Comparison of ENCODE assay signal across 8 mouse cellular contexts in the genomic region with DNA sequence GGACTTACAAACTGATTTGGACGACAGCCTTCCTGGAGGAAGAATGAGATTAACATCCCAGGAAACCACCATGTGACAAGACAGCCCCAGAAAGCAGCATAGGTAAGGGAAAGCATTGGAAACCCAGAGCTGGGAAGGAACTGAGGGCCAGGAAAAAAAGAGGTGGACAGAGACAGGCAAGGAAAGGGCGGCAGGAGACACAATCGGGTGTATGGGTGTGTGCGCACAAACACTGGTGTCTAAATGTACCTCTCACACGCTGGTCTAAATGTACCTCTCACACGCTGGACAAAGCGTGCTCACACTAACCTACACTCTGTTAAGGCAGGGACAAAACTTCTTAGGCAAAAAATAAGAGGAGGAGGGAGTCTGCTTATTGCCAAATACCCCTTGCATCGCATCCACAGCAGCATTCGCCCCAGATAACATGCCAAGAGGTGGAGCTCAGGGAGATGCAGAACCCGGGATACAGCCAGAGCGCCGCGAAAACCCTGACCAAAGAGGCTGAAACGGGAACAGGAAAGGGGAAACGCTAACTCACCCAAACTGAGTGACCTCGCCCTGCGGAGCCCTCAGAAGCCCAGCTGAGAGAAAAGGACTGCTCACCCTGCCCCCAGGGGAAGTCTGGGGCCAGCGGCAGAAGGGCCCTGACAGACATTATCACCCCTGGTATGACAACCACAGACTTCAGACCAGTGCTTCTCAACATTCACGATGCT. TPM values are rescaled to one million over a fixed set of nuclear protein-coding genes. Genes with fewer than 3 reads are reported as not detected.
DNase-seq lines count a peak whose midpoint lies in the region; ATAC-seq and TF ChIP-seq lines count a peak whose summit lies in the region.

No protein-coding gene starts in this region.

- no peaks in the 10 kb centered on the region for H3K9me3 ChIP-seq in heart, embryonic 12.5 days (replicated peaks)
- H3K9me3 ChIP-seq in liver, embryonic 11.5 days (ENCODE audit: control insufficient read depth, low read length), result no peaks in the 10 kb centered on the region
- H3K9me3 ChIP-seq in neural tube, embryonic 15.5 days (replicated peaks), result no peaks in the 10 kb centered on the region

- no peaks in the 10 kb centered on the region for H3K27me3 ChIP-seq in heart, embryonic 12.5 days (replicated peaks)
- H3K27me3 ChIP-seq in liver, embryonic 11.5 days (replicated peaks; ENCODE audit: control insufficient read depth, insufficient read depth, low read length), result no peaks in the 10 kb centered on the region
- H3K27me3 ChIP-seq in neural tube, embryonic 15.5 days (replicated peaks), result no peaks in the 10 kb centered on the region

- DNase-seq in kidney, adult 11 months, result peak; percentile 50
- DNase-seq in kidney, postnatal 14 days, result no peak
- no peak for DNase-seq in liver, embryonic 11.5 days (ENCODE audit: low spot score)
- DNase-seq in right cerebral cortex, postnatal 25 days, result no peak
- DNase-seq in gastrocnemius, postnatal 36 days, result no peak

- intact Hi-C loops in gastrocnemius, postnatal 36 days (cut with DNase I), result no loop called here

- TF ChIP-seq CTCF in bone marrow macrophage, adult 2 months (IDR thresholded peaks at IDR 0.05; ENCODE audit: low read depth, low read length), result no peak

- peaks cover 7% of the 10 kb centered on the region for H3K4me1 ChIP-seq in bone marrow macrophage, adult 2 months (ENCODE audit: control insufficient read depth, insufficient read depth, low read length)
- H3K4me1 ChIP-seq in heart, embryonic 12.5 days (replicated peaks), result peaks cover 48% of the 10 kb centered on the region
- H3K4me1 ChIP-seq in liver, embryonic 11.5 days (replicated peaks; ENCODE audit: control insufficient read depth, insufficient read depth, low read length), result peaks cover 38% of the 10 kb centered on the region
- peaks cover 55% of the 10 kb centered on the region for H3K4me1 ChIP-seq in neural tube, embryonic 15.5 days

- no peak for ATAC-seq in heart, embryonic 12.5 days (ENCODE audit: insufficient number of reproducible peaks, low FRiP score)
- no peak for ATAC-seq in liver, embryonic 11.5 days (replicated peaks; ENCODE audit: low FRiP score)
- no peak for ATAC-seq in neural tube, embryonic 15.5 days (ENCODE audit: low FRiP score)

- H3K9ac ChIP-seq in heart, embryonic 12.5 days, result peak overlapping the region; percentile 33
- H3K9ac ChIP-seq in liver, embryonic 11.5 days (ENCODE audit: low read depth, low read length), result peak overlapping the region; percentile 95
- peak overlapping the region; percentile 40 for H3K9ac ChIP-seq in neural tube, embryonic 15.5 days (replicated peaks)

- H3K4me2 ChIP-seq in heart, embryonic 12.5 days, result peak overlapping the region; percentile 92
- H3K4me2 ChIP-seq in liver, embryonic 11.5 days, result peak overlapping the region; percentile 95
- peak overlapping the region; percentile 82 for H3K4me2 ChIP-seq in neural tube, embryonic 15.5 days

- WGBS in heart, embryonic 12.5 days, result 77% methylated on average over 19 of the region's 19 CpGs
- WGBS in liver, embryonic 11.5 days, result 58% methylated on average over 19 of the region's 19 CpGs
- 85% methylated on average over 19 of the region's 19 CpGs for WGBS in neural tube, embryonic 15.5 days

- H3K27ac ChIP-seq in bone marrow macrophage, adult 2 months (ENCODE audit: insufficient read depth, low read depth, low read length), result peak overlapping the region; percentile 97
- H3K27ac ChIP-seq in heart, embryonic 12.5 days (ENCODE audit: poor library complexity, severe bottlenecking), result peak overlapping the region; percentile 34; the same call in 1 of the 2 replicates
- H3K27ac ChIP-seq in liver, embryonic 11.5 days (ENCODE audit: low read depth, low read length), result peak overlapping the region; percentile 53
- peak overlapping the region; percentile 76 for H3K27ac ChIP-seq in neural tube, embryonic 15.5 days (replicated peaks)

- no peak for TF ChIP-seq POLR2A in bone marrow macrophage, adult 2 months (IDR thresholded peaks at IDR 0.05; ENCODE audit: borderline replicate concordance, low read depth, low read length)

- peak overlapping the region; percentile 99 for H3K4me3 ChIP-seq in bone marrow macrophage, adult 2 months (ENCODE audit: insufficient read depth, low read length)
- H3K4me3 ChIP-seq in heart, embryonic 12.5 days, result peak overlapping the region; percentile 95
- peak overlapping the region; percentile 71 for H3K4me3 ChIP-seq in liver, embryonic 11.5 days (ENCODE audit: low read depth, low read length)
- peak overlapping the region; percentile 79 for H3K4me3 ChIP-seq in neural tube, embryonic 15.5 days (replicated peaks)

- H3K36me3 ChIP-seq in heart, embryonic 12.5 days, result peaks cover 48% of the 10 kb centered on the region
- H3K36me3 ChIP-seq in liver, embryonic 11.5 days (ENCODE audit: control insufficient read depth, insufficient read depth, low read length), result peaks cover 41% of the 10 kb centered on the region
- H3K36me3 ChIP-seq in neural tube, embryonic 15.5 days, result peaks cover 43% of the 10 kb centered on the region

RNA-seq across cellular contexts. Expression of a gene that starts 0.6 kb away (rescaled TPM):
- polyA plus RNA-seq in bone marrow macrophage, adult 2 months (2012; ENCODE audit: insufficient read depth, insufficient read length, missing spikeins), result 802 and 833 TPM in 2 replicates
- 603 and 625 TPM in 2 replicates for polyA plus RNA-seq in heart, embryonic 12.5 days (2016; fragmentation: Nextera tagmentation; extraction: Ambion mirVana)
- 1,405 and 1,469 TPM in 2 replicates for polyA plus RNA-seq in liver, embryonic 11.5 days (2014; fragmentation: Nextera tagmentation; extraction: Ambion mirVana)
- 573 and 682 TPM in 2 replicates for polyA plus RNA-seq in neural tube, embryonic 15.5 days (2015; fragmentation: Nextera tagmentation; extraction: Ambion mirVana)
- 100 to 1,000 TPM; 396 to 453 TPM for total RNA-seq in gastrocnemius, postnatal 36 days (2021)

RNA-seq across cellular contexts. Expression of a gene that starts 1.9 kb away (rescaled TPM):
- polyA plus RNA-seq in bone marrow macrophage, adult 2 months (2012; ENCODE audit: insufficient read depth, insufficient read length, missing spikeins), result 51.2 and 56.1 TPM in 2 replicates
- polyA plus RNA-seq in heart, embryonic 12.5 days (2016; fragmentation: Nextera tagmentation; extraction: Ambion mirVana), result 18.5 and 20.0 TPM in 2 replicates
- 24.2 and 25.6 TPM in 2 replicates for polyA plus RNA-seq in liver, embryonic 11.5 days (2014; fragmentation: Nextera tagmentation; extraction: Ambion mirVana)
- 23.0 and 25.7 TPM in 2 replicates for polyA plus RNA-seq in neural tube, embryonic 15.5 days (2015; fragmentation: Nextera tagmentation; extraction: Ambion mirVana)
- 10 to 100 TPM; 12.2 to 12.7 TPM for total RNA-seq in gastrocnemius, postnatal 36 days (2021)

RNA-seq across cellular contexts. Expression of a gene that starts 5.1 kb away (rescaled TPM):
- polyA plus RNA-seq in bone marrow macrophage, adult 2 months (2012; ENCODE audit: insufficient read depth, insufficient read length, missing spikeins), result not detected in 2 replicates
- polyA plus RNA-seq in heart, embryonic 12.5 days (2016; fragmentation: Nextera tagmentation; extraction: Ambion mirVana), result 0.29 and 0.33 TPM in 2 replicates
- polyA plus RNA-seq in liver, embryonic 11.5 days (2014; fragmentation: Nextera tagmentation; extraction: Ambion mirVana), result 0.77 and 1.1 TPM in 2 replicates
- polyA plus RNA-seq in neural tube, embryonic 15.5 days (2015; fragmentation: Nextera tagmentation; extraction: Ambion mirVana), result 0.50 and 1.5 TPM in 2 replicates
- total RNA-seq in gastrocnemius, postnatal 36 days (2021), result under 1 TPM in 1 of 2 experiments, not detected in 1; 0.10 TPM

RNA-seq across cellular contexts. Expression of a gene that starts 9.7 kb away (rescaled TPM):
- polyA plus RNA-seq in bone marrow macrophage, adult 2 months (2012; ENCODE audit: insufficient read depth, insufficient read length, missing spikeins), result not detected in 2 replicates
- polyA plus RNA-seq in heart, embryonic 12.5 days (2016; fragmentation: Nextera tagmentation; extraction: Ambion mirVana), result not detected in 2 replicates
- polyA plus RNA-seq in liver, embryonic 11.5 days (2014; fragmentation: Nextera tagmentation; extraction: Ambion mirVana), result not detected in 2 replicates
- not detected in 2 replicates for polyA plus RNA-seq in neural tube, embryonic 15.5 days (2015; fragmentation: Nextera tagmentation; extraction: Ambion mirVana)
- total RNA-seq in gastrocnemius, postnatal 36 days (2021), result not detected

RNA-seq across cellular contexts. Expression of a gene that starts 11.0 kb away (rescaled TPM):
- polyA plus RNA-seq in bone marrow macrophage, adult 2 months (2012; ENCODE audit: insufficient read depth, insufficient read length, missing spikeins), result 85.2 and 85.6 TPM in 2 replicates
- 4.1 and 5.3 TPM in 2 replicates for polyA plus RNA-seq in heart, embryonic 12.5 days (2016; fragmentation: Nextera tagmentation; extraction: Ambion mirVana)
- 1.8 and 1.9 TPM in 2 replicates for polyA plus RNA-seq in liver, embryonic 11.5 days (2014; fragmentation: Nextera tagmentation; extraction: Ambion mirVana)
- polyA plus RNA-seq in neural tube, embryonic 15.5 days (2015; fragmentation: Nextera tagmentation; extraction: Ambion mirVana), result 3.3 and 3.9 TPM in 2 replicates
- 100 to 1,000 TPM in 1 of 2 experiments, 10 to 100 TPM in 1; 52.8 to 118 TPM for total RNA-seq in gastrocnemius, postnatal 36 days (2021)

Comparison
In these comparisons a context has a peak if more than half of its experiments do, and no peak if none do; other contexts are left out.
1. H3K27ac ChIP-seq: peak in every context shown above with its lines; median percentile 97 in bone marrow macrophage, adult 2 months; 76 in neural tube, embryonic 15.5 days; 53 in liver, embryonic 11.5 days; 34 in heart, embryonic 12.5 days.
2. H3K9ac ChIP-seq: peak in every context shown above with its lines; median percentile 95 in liver, embryonic 11.5 days; 40 in neural tube, embryonic 15.5 days; 33 in heart, embryonic 12.5 days.